Mouse (Mus musculus) embryonic facial prominence, embryonic 14.5 days (tissue): ENCODE results near the gene Clec2g. TPM values are rescaled to one million over a fixed set of nuclear protein-coding genes. Genes with fewer than 3 reads are reported as not detected.
"Not testable (repeated sequence)": the region's sequence is repeated elsewhere in the genome, so short reads cannot be mapped to it uniquely, and the experiment has no call there.

Experiments used
- ATAC-seq: fragments of 200-750 bp; cut with Nextera tagmentation; 2 replicates; pipeline ENCODE4 v1.8.0; 2017; ENCODE audit warnings: low read depth, moderate number of reproducible peaks, moderate TSS enrichment
- DNase-seq: peaks from one replicate; pipeline ENCODE4 v3.0.0-alpha.2; 2015; ENCODE audit warnings: low spot score
- H3K27ac ChIP-seq: fragments of 300-500 bp; sonication (generic); replicated peaks from 2 replicates; pipeline ENCODE4 v1.5.1; 2014; ENCODE audit warnings: low read depth, mild to moderate bottlenecking, low read length, moderate library complexity
- H3K27me3 ChIP-seq: fragments of 300-500 bp; sonication (generic); replicated peaks from 2 replicates; pipeline ENCODE4 v1.6.1; 2014; ENCODE audit warnings: low read length; ENCODE audit not compliant: control insufficient read depth, insufficient read depth
- H3K36me3 ChIP-seq: fragments of 300-500 bp; sonication (generic); 2 replicates; pipeline ENCODE4 v1.6.1; 2014; ENCODE audit warnings: low read length, mixed read lengths; ENCODE audit not compliant: control insufficient read depth, insufficient read depth
- H3K4me1 ChIP-seq: fragments of 300-500 bp; sonication (generic); 2 replicates; pipeline ENCODE4 v1.6.1; 2014; ENCODE audit warnings: antibody characterized with exemption, low read length; ENCODE audit not compliant: control insufficient read depth, insufficient read depth
- H3K4me2 ChIP-seq: fragments of 300-500 bp; sonication (generic); 2 replicates; pipeline ENCODE4 v1.6.1; 2014; ENCODE audit warnings: low read depth, mild to moderate bottlenecking, low read length, moderate library complexity, mixed read lengths
- H3K4me3 ChIP-seq: fragments of 300-500 bp; sonication (generic); 2 replicates; pipeline ENCODE4 v1.5.1; 2014; ENCODE audit warnings: low read depth, mild to moderate bottlenecking, low read length
- H3K9ac ChIP-seq: fragments of 300-500 bp; sonication (generic); 2 replicates; pipeline ENCODE4 v1.6.1; 2014; ENCODE audit warnings: low read depth, mild to moderate bottlenecking, low read length, moderate library complexity, mixed read lengths
- H3K9me3 ChIP-seq: fragments of 300-500 bp; sonication (generic); 2 replicates; pipeline ENCODE4 v1.6.1; 2016; ENCODE audit warnings: low read length; ENCODE audit not compliant: control insufficient read depth
- WGBS: fragments of 180-500 bp; shearing (Covaris S2); extraction: QIAGEN DNeasy Blood & Tissue Kit; methylation state at CpG from one replicate; pipeline ENCODE4 v1.1.7; 2014; 5-methylcytosine and 5-hydroxymethylcytosine counted together
- polyA plus RNA-seq: library from polyadenylated mRNA; unstranded; fragments of >200 nt; fragmentation: Nextera tagmentation; extraction: Ambion mirVana; gene quantifications from 2 replicates; pipeline ENCODE4 v1.2.1, GENCODE M21; 2014

Clec2g gene
- polyA plus RNA-seq, 1 experiment from 2014 or later, result 1.4 TPM

GRCm38 (mm10) chr6:128968463-128968862 is 34.3 kb downstream of the Clec2g start:
- no peaks in the 10 kb centered on the region for H3K4me1 ChIP-seq
- H3K27ac ChIP-seq, result no peak overlapping the region
- no peaks in the 10 kb centered on the region for H3K27me3 ChIP-seq
- no peak for DNase-seq
- H3K36me3 ChIP-seq, result no peaks in the 10 kb centered on the region
- no peak for ATAC-seq
- no peak overlapping the region for H3K9ac ChIP-seq
- no peaks in the 10 kb centered on the region for H3K9me3 ChIP-seq
- H3K4me2 ChIP-seq, result no peak overlapping the region
- no peak overlapping the region for H3K4me3 ChIP-seq

- Histone ChIP-seq H3K4me2 (no peak overlapping the region), H3K27ac (no peak overlapping the region), H3K36me3 (no peaks in the 10 kb centered on the region), H3K4me1 (no peaks in the 10 kb centered on the region), H3K4me3 (no peak overlapping the region), H3K9me3 (no peaks in the 10 kb centered on the region), H3K9ac (no peak overlapping the region), H3K27me3 (no peaks in the 10 kb centered on the region)
- whole genome bisulfite sequencing, result 97% methylated on average over 1 of the region's 1 CpGs
- DNase-seq, result no peak
- no peak for ATAC-seq
These were observed 35.6 kb downstream of the Clec2g start for GRCm38 (mm10) chr6:128969741-128970140.

GRCm38 (mm10) chr6:128970508-128971393 is 36.6 kb downstream of the Clec2g start:
- not testable (repeated sequence) for H3K9me3 ChIP-seq, DNase-seq, H3K4me2 ChIP-seq, H3K4me1 ChIP-seq, H3K9ac ChIP-seq, ATAC-seq, H3K36me3 ChIP-seq, H3K4me3 ChIP-seq, H3K27ac ChIP-seq, H3K27me3 ChIP-seq
- WGBS, result 95% methylated on average over 20 of the region's 20 CpGs

- Histone ChIP-seq H3K9me3 (no peaks in the 10 kb centered on the region), H3K27ac (no peak overlapping the region), H3K4me1 (no peaks in the 10 kb centered on the region), H3K36me3 (no peaks in the 10 kb centered on the region), H3K9ac (no peak overlapping the region), H3K27me3 (no peaks in the 10 kb centered on the region), H3K4me2 (no peak overlapping the region), H3K4me3 (no peak overlapping the region)
- DNase-seq (no peak), ATAC-seq (no peak)
- 67% methylated on average over 1 of the region's 1 CpGs for WGBS
These were observed 37.3 kb downstream of the Clec2g start for GRCm38 (mm10) chr6:128971394-128972039.

GRCm38 (mm10) chr6:128972156-128972555 is 38.0 kb downstream of the Clec2g start:
- Histone ChIP-seq H3K4me3 (no peak overlapping the region), H3K9me3 (no peaks in the 10 kb centered on the region), H3K4me2 (no peak overlapping the region), H3K4me1 (no peaks in the 10 kb centered on the region), H3K9ac (no peak overlapping the region), H3K36me3 (no peaks in the 10 kb centered on the region), H3K27ac (no peak overlapping the region), H3K27me3 (no peaks in the 10 kb centered on the region)
- 71% methylated on average over 2 of the region's 2 CpGs for WGBS
- DNase-seq, result no peak
- ATAC-seq, result no peak

- Histone ChIP-seq H3K27me3 (no peaks in the 10 kb centered on the region), H3K27ac (no peak overlapping the region), H3K4me1 (no peaks in the 10 kb centered on the region), H3K9ac (no peak overlapping the region), H3K4me3 (no peak overlapping the region), H3K9me3 (no peaks in the 10 kb centered on the region), H3K36me3 (no peaks in the 10 kb centered on the region), H3K4me2 (no peak overlapping the region)
- DNase-seq (no peak), ATAC-seq (no peak)
- WGBS, result 78% methylated on average over 5 of the region's 5 CpGs
These were observed 38.7 kb downstream of the Clec2g start for GRCm38 (mm10) chr6:128972687-128973438.

- no peaks in the 10 kb centered on the region for H3K4me1 ChIP-seq
- ATAC-seq (no peak), DNase-seq (no peak)
- WGBS, result 98% methylated on average over 3 of the region's 3 CpGs
- no peaks in the 10 kb centered on the region for H3K27me3 ChIP-seq
- no peaks in the 10 kb centered on the region for H3K36me3 ChIP-seq
- no peaks in the 10 kb centered on the region for H3K9me3 ChIP-seq
- H3K4me3 ChIP-seq, result no peak overlapping the region
- H3K9ac ChIP-seq, result no peak overlapping the region
- H3K27ac ChIP-seq, result no peak overlapping the region
- H3K4me2 ChIP-seq, result no peak overlapping the region
These were observed 39.2 kb downstream of the Clec2g start for GRCm38 (mm10) chr6:128973439-128973697.

GRCm38 (mm10) chr6:128974850-128975249 is 40.7 kb downstream of the Clec2g start:
- H3K9me3 ChIP-seq, H3K4me1 ChIP-seq, H3K27ac ChIP-seq, DNase-seq, H3K9ac ChIP-seq, ATAC-seq, H3K36me3 ChIP-seq, H3K27me3 ChIP-seq, H3K4me3 ChIP-seq, H3K4me2 ChIP-seq: not testable (repeated sequence)
